Mouse (Mus musculus): ENCODE measurements around the gene Cebpzos.

Gene Cebpzos

GRCm38 (mm10) chr17:78938927-78939326, 22.6 kb downstream of the Cebpzos start:
- no peak for DNase-seq

- no peak for DNase-seq
These were observed 26.3 kb downstream of the Cebpzos start for GRCm38 (mm10) chr17:78942579-78942978.

GRCm38 (mm10) chr17:78951225-78951624, 34.9 kb downstream of the Cebpzos start:
- no peak for DNase-seq

- no peak for DNase-seq
These were observed 35.8 kb downstream of the Cebpzos start for GRCm38 (mm10) chr17:78952070-78952469.

GRCm38 (mm10) chr17:78953240-78953639, 36.9 kb downstream of the Cebpzos start:
- DNase-seq = no peak

GRCm38 (mm10) chr17:78959473-78959872, 43.2 kb downstream of the Cebpzos start:
- DNase-seq = no peak

- DNase-seq = no peak
These were observed 48.1 kb downstream of the Cebpzos start for GRCm38 (mm10) chr17:78964387-78964786.

GRCm38 (mm10) chr17:78966092-78966883, 50.0 kb downstream of the Cebpzos start:
- DNase-seq = no peak

GRCm38 (mm10) chr17:78968500-78968899, 52.2 kb downstream of the Cebpzos start:
- no peak for DNase-seq
